Mouse (Mus musculus) liver, adult 2 months (tissue): ENCODE measurements around the gene Ccdc82.

Experiments used
- CTCF ChIP-seq: fragments of 200-500 bp; IDR thresholded peaks from 2 replicates; pipeline ENCODE4 v1.5.1; 2011; ENCODE audit warnings: low read depth, low read length, control low read depth
- POLR2A ChIP-seq: fragments of 200-500 bp; IDR thresholded peaks from 2 replicates; pipeline ENCODE4 v1.6.1; 2011; ENCODE audit warnings: low read length, control low read depth; ENCODE audit not compliant: insufficient read depth; ENCODE audit errors: extremely low read depth

- no peak for TF ChIP-seq POLR2A
- TF ChIP-seq CTCF, result no peak
These were observed 4.5 kb downstream of the Ccdc82 start for GRCm38 (mm10) chr9:13251251-13251650.
